Comparison of ENCODE assay signal across 26 mouse cellular contexts in genomic region chr6:118171386-118171785, GRCm38 (mm10). TPM values are rescaled to one million over a fixed set of nuclear protein-coding genes. Genes with fewer than 3 reads are reported as not detected.
"Had no signal": no experiment of that assay in that cellular context is flagged by ENCODE, and none has a peak within 500 bp of the region (broad histone marks: within the 10 kb centered on the region; RNA-seq: fewer than 3 reads in every experiment).

No protein-coding gene starts in this region.

- H3K27ac ChIP-seq: heart, embryonic 13.5 days; heart, embryonic 15.5 days; hindbrain, embryonic 13.5 days; hindbrain, embryonic 15.5 days; hindbrain, postnatal 0 days; kidney, embryonic 15.5 days; kidney, postnatal 0 days; limb, embryonic 13.5 days; limb, embryonic 15.5 days; liver, embryonic 12.5 days; liver, embryonic 14.5 days had no signal

- H3K4me3 ChIP-seq: heart, embryonic 13.5 days; heart, embryonic 15.5 days; hindbrain, embryonic 13.5 days; hindbrain, embryonic 15.5 days; kidney, embryonic 15.5 days; limb, embryonic 13.5 days; limb, embryonic 15.5 days; liver, embryonic 12.5 days had no signal

- ATAC-seq: hindbrain, postnatal 0 days; liver, embryonic 12.5 days had no signal

- H3K9me3 ChIP-seq: heart, embryonic 13.5 days; heart, embryonic 15.5 days; hindbrain, embryonic 13.5 days; hindbrain, embryonic 15.5 days; kidney, embryonic 15.5 days; limb, embryonic 13.5 days; limb, embryonic 15.5 days; liver, embryonic 12.5 days had no signal

- H3K4me1 ChIP-seq: heart, embryonic 13.5 days; heart, embryonic 15.5 days; hindbrain, embryonic 13.5 days; hindbrain, embryonic 15.5 days; limb, embryonic 13.5 days; limb, embryonic 15.5 days had no signal

- H3K9ac ChIP-seq: heart, embryonic 13.5 days; heart, embryonic 15.5 days; hindbrain, embryonic 13.5 days; hindbrain, embryonic 15.5 days; kidney, embryonic 15.5 days; limb, embryonic 13.5 days; limb, embryonic 15.5 days; liver, embryonic 12.5 days; liver, embryonic 14.5 days had no signal

- DNase-seq: gastrocnemius, postnatal 14 days; gastrocnemius, postnatal 36 days; heart, adult 18-20 months; heart, postnatal 14 days; heart, postnatal 36 days; kidney, adult 11 months; kidney, adult 2 months; kidney, adult 9 months; kidney, postnatal 14 days; kidney, postnatal 36 days; layer of hippocampus, adult 9-11 months; layer of hippocampus, postnatal 36 days; left cerebral cortex, postnatal 4 days had no signal

- H3K36me3 ChIP-seq: heart, embryonic 13.5 days; heart, embryonic 15.5 days; hindbrain, embryonic 13.5 days; hindbrain, embryonic 15.5 days; kidney, embryonic 15.5 days; limb, embryonic 13.5 days; limb, embryonic 15.5 days; liver, embryonic 12.5 days had no signal

- H3K27me3 ChIP-seq: heart, embryonic 13.5 days; heart, embryonic 15.5 days; hindbrain, embryonic 13.5 days; hindbrain, embryonic 15.5 days; kidney, embryonic 15.5 days; limb, embryonic 13.5 days; limb, embryonic 15.5 days; liver, embryonic 12.5 days had no signal

- H3K4me2 ChIP-seq: heart, embryonic 13.5 days; heart, embryonic 15.5 days; hindbrain, embryonic 13.5 days; hindbrain, embryonic 15.5 days; kidney, embryonic 15.5 days; limb, embryonic 13.5 days; limb, embryonic 15.5 days; liver, embryonic 12.5 days had no signal

RNA-seq across cellular contexts. Expression of gene Ret, which starts 26.1 kb away (rescaled TPM):
- total RNA-seq: hematopoietic stem cell, adult 5-6 weeks; liver, adult 2 months had no signal
